Mouse (Mus musculus) heart, embryonic 13.5 days (tissue): Measurements from ENCODE around the gene Atxn7l1. TPM values are rescaled to one million over a fixed set of nuclear protein-coding genes. Genes with fewer than 3 reads are reported as not detected.

ENCODE experiments used
- ATAC-seq: fragments of 200-750 bp; cut with Nextera tagmentation; 2 replicates; pipeline ENCODE4 v1.8.0; 2017; ENCODE audit warnings: moderate TSS enrichment; ENCODE audit not compliant: insufficient number of reproducible peaks, low FRiP score, low TSS enrichment; ENCODE audit errors: extremely low read depth
- H3K27ac ChIP-seq: fragments of 300-500 bp; sonication (generic); replicated peaks from 2 replicates; pipeline ENCODE4 v1.5.1; 2015; ENCODE audit warnings: moderate library complexity, mild to moderate bottlenecking, inconsistent platforms
- H3K27me3 ChIP-seq: fragments of 300-500 bp; sonication (generic); replicated peaks from 2 replicates; pipeline ENCODE4 v1.6.1; 2015; ENCODE audit warnings: mild to moderate bottlenecking, inconsistent platforms
- H3K36me3 ChIP-seq: fragments of 300-500 bp; sonication (generic); 2 replicates; pipeline ENCODE4 v1.6.1; 2015; ENCODE audit warnings: mild to moderate bottlenecking, inconsistent platforms
- H3K4me1 ChIP-seq: fragments of 300-500 bp; sonication (generic); 2 replicates; pipeline ENCODE4 v1.6.1; 2015; ENCODE audit warnings: inconsistent platforms
- H3K4me2 ChIP-seq: fragments of 300-500 bp; sonication (generic); 2 replicates; pipeline ENCODE4 v1.6.1; 2015; ENCODE audit warnings: inconsistent platforms, mild to moderate bottlenecking, moderate library complexity
- H3K4me3 ChIP-seq: fragments of 300-500 bp; sonication (generic); 2 replicates; pipeline ENCODE4 v1.5.1; 2015; ENCODE audit warnings: moderate library complexity, mild to moderate bottlenecking, inconsistent platforms
- H3K9ac ChIP-seq: fragments of 300-500 bp; sonication (generic); 2 replicates; pipeline ENCODE4 v1.6.1; 2015; ENCODE audit warnings: inconsistent platforms, mild to moderate bottlenecking, moderate library complexity
- H3K9me3 ChIP-seq: fragments of 300-500 bp; sonication (generic); 2 replicates; pipeline ENCODE4 v1.6.1; 2016; ENCODE audit warnings: inconsistent platforms
- WGBS: fragments of 180-500 bp; shearing (Covaris S2); methylation state at CpG from one replicate; pipeline ENCODE4 v1.1.7; 2015; ENCODE audit warnings: mixed read lengths; 5-methylcytosine and 5-hydroxymethylcytosine counted together
- polyA plus RNA-seq: library from polyadenylated mRNA; unstranded; fragments of >200 nt; fragmentation: Nextera tagmentation; extraction: Ambion mirVana; gene quantifications from 2 replicates; pipeline ENCODE4 v1.2.1, GENCODE M21; 2015

Atxn7l1 gene
- polyA plus RNA-seq, 1 experiment from 2014 or later: 7.9 TPM

DNA sequence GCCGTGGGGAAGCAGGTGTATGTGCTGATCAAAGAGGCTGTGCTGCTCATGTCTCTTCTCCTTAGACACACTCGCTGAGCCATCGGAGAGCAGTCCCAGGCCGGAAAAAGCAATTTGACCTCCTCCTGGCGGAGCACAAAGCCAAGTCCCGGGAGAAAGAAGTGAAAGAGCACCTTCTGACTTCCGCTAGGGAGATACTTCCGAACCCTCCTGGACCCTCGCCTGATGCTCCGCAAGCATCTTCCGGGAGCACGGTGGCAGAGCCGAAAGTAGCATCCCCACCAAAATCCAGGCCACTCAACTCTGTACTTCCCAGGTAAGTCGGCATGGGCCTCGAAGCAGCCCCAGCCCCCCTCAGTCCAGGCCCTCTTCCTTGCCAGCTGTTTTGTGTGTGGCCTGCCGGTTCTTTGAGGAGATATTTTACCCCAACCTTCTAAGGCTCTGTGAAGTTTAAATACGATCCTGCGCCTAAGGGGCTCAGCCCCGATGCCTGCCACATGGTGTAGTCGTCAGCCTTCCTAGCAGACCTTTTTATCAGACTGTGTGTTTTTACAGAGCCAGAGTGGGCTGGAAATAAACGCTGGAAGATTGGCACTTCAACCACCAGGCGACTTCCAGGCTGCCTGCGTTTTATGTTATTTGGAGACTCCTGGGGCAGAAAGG lies 198.4 kb downstream of the Atxn7l1 start:
- whole genome bisulfite sequencing: 28% methylated on average over 23 of the region's 23 CpGs
- ATAC-seq: peak; percentile 48
- H3K4me3 ChIP-seq: peak overlapping the region; percentile 21

GRCm38 (mm10) chr12:33352671-33353070 lies 205.2 kb downstream of the Atxn7l1 start:
- no peak overlapping the region for H3K4me2 ChIP-seq
- H3K36me3 ChIP-seq: peaks cover 39% of the 10 kb centered on the region
- no peaks in the 10 kb centered on the region for H3K4me1 ChIP-seq
- no peaks in the 10 kb centered on the region for H3K27me3 ChIP-seq
- WGBS: 67% methylated on average over 4 of the region's 4 CpGs
- H3K4me3 ChIP-seq: no peak overlapping the region
- ATAC-seq: no peak
- no peak overlapping the region for H3K27ac ChIP-seq
- H3K9ac ChIP-seq: no peak overlapping the region
- H3K9me3 ChIP-seq: 0 out of 2 replicates have a peak, but pooled peaks cover 7% of the 10 kb centered on the region

More for the DNA sequence above, 198.4 kb downstream of the Atxn7l1 start:
- peak overlapping the region; percentile 61 for H3K4me2 ChIP-seq
- peaks cover 46% of the 10 kb centered on the region for H3K4me1 ChIP-seq
- H3K27me3 ChIP-seq: peaks cover 24% of the 10 kb centered on the region
- no peak overlapping the region for H3K27ac ChIP-seq
- H3K36me3 ChIP-seq: peaks cover 19% of the 10 kb centered on the region
- H3K9ac ChIP-seq: no peak overlapping the region
- 0 out of 2 replicates have a peak, but pooled peaks cover 7% of the 10 kb centered on the region for H3K9me3 ChIP-seq

DNA sequence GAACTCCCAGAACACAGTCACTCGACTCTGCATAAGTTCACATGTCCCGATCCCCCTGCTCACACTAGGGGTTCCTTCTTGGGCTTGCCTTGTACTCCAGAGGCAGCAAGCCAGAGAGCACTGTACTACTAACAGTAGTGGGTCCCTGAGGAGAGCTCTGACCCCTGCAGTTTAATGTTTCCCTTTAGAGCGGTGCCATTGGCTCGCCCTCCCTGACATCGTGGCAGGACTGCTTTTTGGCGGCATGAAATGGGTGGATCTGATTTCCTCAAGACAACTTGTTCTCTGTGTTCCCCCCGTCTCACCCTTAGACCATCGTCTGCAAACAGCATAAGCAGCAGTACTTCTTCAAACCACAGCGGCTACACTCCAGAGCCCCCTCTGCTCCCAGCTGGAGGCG lies 210.9 kb downstream of the Atxn7l1 start:
- no peak for ATAC-seq
- no peaks in the 10 kb centered on the region for H3K9me3 ChIP-seq
- peaks cover 14% of the 10 kb centered on the region for H3K4me1 ChIP-seq
- H3K4me2 ChIP-seq: no peak overlapping the region
- no peak overlapping the region for H3K27ac ChIP-seq
- no peak overlapping the region for H3K4me3 ChIP-seq
- H3K36me3 ChIP-seq: peaks cover 22% of the 10 kb centered on the region
- H3K9ac ChIP-seq: no peak overlapping the region
- 89% methylated on average over 10 of the region's 10 CpGs for WGBS
- H3K27me3 ChIP-seq: no peaks in the 10 kb centered on the region

DNA sequence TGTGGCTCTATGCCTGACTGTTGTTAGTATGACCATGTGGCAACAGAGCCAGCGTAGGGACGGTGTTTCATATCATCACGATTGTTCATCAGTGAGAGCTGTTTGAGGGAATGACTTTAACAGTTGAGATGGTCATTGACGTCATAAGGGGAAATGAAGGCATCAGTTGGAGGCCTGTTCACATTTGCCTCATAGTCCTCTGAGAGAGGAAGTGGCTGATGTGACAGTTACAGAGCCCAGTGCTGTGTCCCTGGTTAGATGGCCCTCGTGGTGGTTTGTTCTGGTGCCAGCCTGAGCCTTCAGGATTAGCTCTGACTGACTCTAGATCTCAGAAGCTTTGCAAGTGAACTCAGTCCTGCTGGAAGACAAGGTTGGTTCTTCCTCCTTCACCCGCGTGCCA lies 211.7 kb downstream of the Atxn7l1 start:
- no peaks in the 10 kb centered on the region for H3K9me3 ChIP-seq
- ATAC-seq: no peak
- H3K27ac ChIP-seq: no peak overlapping the region
- H3K4me1 ChIP-seq: peaks cover 14% of the 10 kb centered on the region
- H3K4me2 ChIP-seq: no peak overlapping the region
- no peak overlapping the region for H3K4me3 ChIP-seq
- H3K36me3 ChIP-seq: peaks cover 15% of the 10 kb centered on the region
- no peaks in the 10 kb centered on the region for H3K27me3 ChIP-seq
- whole genome bisulfite sequencing: 80% methylated on average over 7 of the region's 7 CpGs
- no peak overlapping the region for H3K9ac ChIP-seq

DNA sequence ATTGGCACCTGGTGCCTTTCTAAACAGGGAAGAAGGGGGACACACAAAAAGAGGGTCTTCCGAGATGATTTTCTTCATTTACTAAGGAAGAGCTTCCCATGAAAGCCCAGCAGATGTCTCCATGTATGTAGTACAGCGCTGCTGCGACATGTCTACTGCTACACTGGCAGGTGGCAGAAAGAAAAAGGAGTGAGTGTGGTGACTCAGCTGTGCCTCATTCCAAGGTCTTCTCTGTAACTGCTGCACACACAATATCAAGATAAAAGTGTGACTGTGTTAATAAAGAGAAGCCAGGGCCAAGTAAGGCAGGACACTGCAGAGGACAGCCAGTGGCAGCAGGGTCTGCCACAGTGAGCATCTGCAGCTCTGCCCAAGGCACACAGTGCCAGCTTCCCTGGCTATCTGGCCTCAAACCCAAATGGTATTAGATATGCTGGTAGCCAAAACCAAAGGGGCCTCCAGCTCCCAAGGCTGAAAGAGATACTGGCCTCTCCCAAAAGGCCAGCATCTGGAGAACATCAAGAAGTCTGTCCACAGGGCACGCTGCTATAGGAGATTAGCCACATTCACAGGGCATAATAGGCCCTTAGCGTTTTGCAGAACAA lies 212.5 kb downstream of the Atxn7l1 start:
- H3K4me3 ChIP-seq: no peak overlapping the region
- H3K36me3 ChIP-seq: peaks cover 16% of the 10 kb centered on the region
- no peak for ATAC-seq
- no peak overlapping the region for H3K27ac ChIP-seq
- no peaks in the 10 kb centered on the region for H3K27me3 ChIP-seq
- H3K4me2 ChIP-seq: no peak overlapping the region
- H3K9me3 ChIP-seq: no peaks in the 10 kb centered on the region
- 68% methylated on average over 5 of the region's 5 CpGs for WGBS
- peaks cover 14% of the 10 kb centered on the region for H3K4me1 ChIP-seq
- no peak overlapping the region for H3K9ac ChIP-seq

DNA sequence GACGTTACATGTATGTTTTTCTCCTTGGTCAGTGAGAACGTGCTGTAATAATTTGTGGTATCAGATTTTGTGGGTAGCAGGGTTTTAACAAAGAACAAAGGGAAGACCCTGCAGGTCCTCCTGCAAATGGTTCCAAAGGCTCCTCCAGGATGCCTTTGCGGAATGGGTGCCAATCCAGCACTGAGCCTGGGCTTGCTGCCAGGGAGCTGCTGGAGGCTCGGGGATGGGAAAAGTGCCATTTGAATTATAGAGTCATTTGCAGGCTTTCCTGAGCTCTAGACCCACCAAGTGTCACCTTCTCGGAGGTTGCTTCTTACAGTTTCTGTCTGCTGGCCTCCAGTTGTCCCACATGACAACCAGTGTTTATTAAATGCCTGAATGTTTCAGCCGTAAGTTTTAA lies 213.2 kb downstream of the Atxn7l1 start:
- H3K27me3 ChIP-seq: no peaks in the 10 kb centered on the region
- H3K4me2 ChIP-seq: no peak overlapping the region
- no peaks in the 10 kb centered on the region for H3K9me3 ChIP-seq
- H3K9ac ChIP-seq: no peak overlapping the region
- peaks cover 14% of the 10 kb centered on the region for H3K4me1 ChIP-seq
- ATAC-seq: no peak
- 41% methylated on average over 6 of the region's 6 CpGs for WGBS
- peaks cover 16% of the 10 kb centered on the region for H3K36me3 ChIP-seq
- H3K4me3 ChIP-seq: no peak overlapping the region
- no peak overlapping the region for H3K27ac ChIP-seq

- Histone ChIP-seq H3K27ac (no peak overlapping the region), H3K9ac (no peak overlapping the region), H3K4me3 (no peak overlapping the region), H3K36me3 (peaks cover 13% of the 10 kb centered on the region; the same call in 1 of the 2 replicates), H3K4me2 (no peak overlapping the region), H3K27me3 (no peaks in the 10 kb centered on the region), H3K4me1 (peaks cover 14% of the 10 kb centered on the region), H3K9me3 (no peaks in the 10 kb centered on the region)
- ATAC-seq: no peak
- 87% methylated on average over 8 of the region's 8 CpGs for WGBS
Observed at GRCm38 (mm10) chr12:33364511-33364910, 217.0 kb downstream of the Atxn7l1 start.

DNA sequence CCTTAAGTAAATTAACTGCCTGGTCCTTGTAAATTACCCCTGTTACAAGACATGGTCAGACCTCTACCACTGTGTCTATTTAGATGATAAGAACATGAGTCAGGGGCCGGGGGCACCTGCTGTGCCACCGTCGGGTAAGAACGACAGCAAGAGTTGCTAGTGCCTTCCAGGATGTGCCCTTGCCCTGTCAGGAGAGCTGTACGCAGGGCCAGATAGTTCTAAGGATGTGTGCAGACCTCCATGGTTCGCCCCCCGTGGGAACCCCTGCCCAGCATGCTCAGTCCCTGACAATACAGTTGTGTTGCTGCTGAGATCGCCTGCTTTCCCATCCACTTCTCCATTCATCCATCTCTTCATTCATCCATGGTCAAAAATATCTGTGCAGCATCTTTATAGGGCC lies 217.6 kb downstream of the Atxn7l1 start:
- no peak for ATAC-seq
- H3K36me3 ChIP-seq: peaks cover 11% of the 10 kb centered on the region; the same call in 1 of the 2 replicates
- H3K4me1 ChIP-seq: peaks cover 10% of the 10 kb centered on the region
- H3K9me3 ChIP-seq: no peaks in the 10 kb centered on the region
- H3K9ac ChIP-seq: no peak overlapping the region
- no peak overlapping the region for H3K4me2 ChIP-seq
- 90% methylated on average over 8 of the region's 8 CpGs for WGBS
- H3K27ac ChIP-seq: no peak overlapping the region
- H3K27me3 ChIP-seq: no peaks in the 10 kb centered on the region
- H3K4me3 ChIP-seq: no peak overlapping the region

GRCm38 (mm10) chr12:33369555-33369954 lies 222.1 kb downstream of the Atxn7l1 start:
- no peak overlapping the region for H3K4me2 ChIP-seq
- peaks cover 7% of the 10 kb centered on the region; the same call in 1 of the 2 replicates for H3K36me3 ChIP-seq
- 77% methylated on average over 3 of the region's 3 CpGs for WGBS
- H3K9me3 ChIP-seq: no peaks in the 10 kb centered on the region
- no peak for ATAC-seq
- peaks cover 12% of the 10 kb centered on the region; the same call in 1 of the 2 replicates for H3K27me3 ChIP-seq
- H3K4me1 ChIP-seq: 0 out of 2 replicates have a peak, but pooled peaks cover 3% of the 10 kb centered on the region
- no peak overlapping the region for H3K27ac ChIP-seq
- no peak overlapping the region for H3K9ac ChIP-seq
- no peak overlapping the region for H3K4me3 ChIP-seq

DNA sequence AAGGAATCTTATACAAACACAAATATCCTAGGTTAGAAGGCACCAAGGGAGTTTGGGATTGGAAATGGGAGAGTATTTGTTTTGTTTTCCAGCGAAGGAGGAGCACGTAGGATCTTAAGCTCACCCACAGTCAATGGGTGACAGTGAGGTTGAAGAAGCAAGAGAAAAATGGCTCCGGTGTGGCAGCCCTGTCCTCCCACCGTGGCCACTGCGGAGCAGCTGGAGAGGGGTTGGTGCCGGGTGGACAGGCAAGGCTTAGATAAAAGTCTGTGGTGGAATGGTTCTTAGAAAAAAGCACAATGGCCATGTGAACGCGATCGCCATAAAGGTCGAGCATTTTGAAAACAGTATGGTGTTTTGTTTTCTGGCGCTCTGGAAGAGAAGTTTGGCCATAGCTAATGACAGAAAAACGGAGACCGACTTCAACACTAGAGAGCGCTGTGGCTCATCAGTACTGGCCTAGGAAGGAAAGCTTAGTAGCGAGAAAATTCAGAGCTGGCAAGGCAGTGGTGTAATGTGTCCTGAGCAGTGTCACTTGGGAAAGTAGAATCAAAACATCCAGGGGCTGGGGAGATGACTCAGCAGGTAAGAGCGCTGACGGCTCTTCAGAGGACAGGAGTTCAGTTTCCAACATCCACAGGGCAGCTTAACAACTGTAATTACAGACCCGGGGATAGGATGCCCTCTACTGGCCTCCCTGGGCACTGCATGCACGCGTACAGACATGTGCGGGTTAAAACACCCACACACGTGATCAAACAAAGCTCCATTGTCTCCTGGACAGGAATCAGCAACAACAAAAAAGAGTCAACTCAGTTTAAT lies 232.3 kb downstream of the Atxn7l1 start:
- Histone ChIP-seq H3K4me3 (peak overlapping the region; percentile 35), H3K36me3 (no peaks in the 10 kb centered on the region), H3K4me2 (peak overlapping the region; percentile 60), H3K4me1 (0 out of 2 replicates have a peak, but pooled peaks cover 3% of the 10 kb centered on the region), H3K27ac (no peak overlapping the region), H3K9me3 (no peaks in the 10 kb centered on the region), H3K9ac (no peak overlapping the region), H3K27me3 (peaks cover 24% of the 10 kb centered on the region)
- whole genome bisulfite sequencing: 16% methylated on average over 22 of the region's 22 CpGs
- peak; percentile 70 for ATAC-seq

DNA sequence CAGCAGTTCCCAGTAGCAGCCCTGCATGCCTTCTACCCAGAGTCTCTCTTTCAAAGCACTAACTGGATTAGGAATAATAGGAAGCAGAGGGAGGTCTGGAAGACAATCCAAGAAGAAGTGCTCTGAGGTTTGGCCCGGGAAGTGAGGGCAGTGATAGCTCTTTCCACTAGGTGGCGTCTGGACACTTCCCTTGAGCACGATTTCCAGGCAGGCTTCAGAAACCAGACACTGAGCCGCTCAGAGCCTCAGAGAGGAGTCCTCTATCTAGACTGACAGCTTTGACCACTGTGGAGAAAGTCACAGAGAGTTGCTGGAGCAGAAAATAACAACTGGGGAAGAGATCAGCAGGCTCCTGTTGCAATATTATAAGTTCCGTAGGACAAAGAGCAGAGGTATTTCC lies 241.3 kb downstream of the Atxn7l1 start:
- peak; percentile 31; the same call in 1 of the 2 replicates for ATAC-seq
- Histone ChIP-seq H3K4me3 (no peak overlapping the region), H3K9me3 (no peaks in the 10 kb centered on the region), H3K4me1 (no peaks in the 10 kb centered on the region), H3K4me2 (no peak overlapping the region), H3K27ac (no peak overlapping the region), H3K27me3 (peaks cover 30% of the 10 kb centered on the region), H3K9ac (no peak overlapping the region), H3K36me3 (no peaks in the 10 kb centered on the region)
- 11% methylated on average over 5 of the region's 5 CpGs for WGBS
